Mouse (Mus musculus): ENCODE measurements around the gene Fbxl17. TPM values are rescaled to one million over a fixed set of nuclear protein-coding genes. Genes with fewer than 3 reads are reported as not detected.

Fbxl17 gene
- total and polyA plus RNA-seq, 3 experiments, result 8.2 to 9.9 (median 8.8) TPM

DNA sequence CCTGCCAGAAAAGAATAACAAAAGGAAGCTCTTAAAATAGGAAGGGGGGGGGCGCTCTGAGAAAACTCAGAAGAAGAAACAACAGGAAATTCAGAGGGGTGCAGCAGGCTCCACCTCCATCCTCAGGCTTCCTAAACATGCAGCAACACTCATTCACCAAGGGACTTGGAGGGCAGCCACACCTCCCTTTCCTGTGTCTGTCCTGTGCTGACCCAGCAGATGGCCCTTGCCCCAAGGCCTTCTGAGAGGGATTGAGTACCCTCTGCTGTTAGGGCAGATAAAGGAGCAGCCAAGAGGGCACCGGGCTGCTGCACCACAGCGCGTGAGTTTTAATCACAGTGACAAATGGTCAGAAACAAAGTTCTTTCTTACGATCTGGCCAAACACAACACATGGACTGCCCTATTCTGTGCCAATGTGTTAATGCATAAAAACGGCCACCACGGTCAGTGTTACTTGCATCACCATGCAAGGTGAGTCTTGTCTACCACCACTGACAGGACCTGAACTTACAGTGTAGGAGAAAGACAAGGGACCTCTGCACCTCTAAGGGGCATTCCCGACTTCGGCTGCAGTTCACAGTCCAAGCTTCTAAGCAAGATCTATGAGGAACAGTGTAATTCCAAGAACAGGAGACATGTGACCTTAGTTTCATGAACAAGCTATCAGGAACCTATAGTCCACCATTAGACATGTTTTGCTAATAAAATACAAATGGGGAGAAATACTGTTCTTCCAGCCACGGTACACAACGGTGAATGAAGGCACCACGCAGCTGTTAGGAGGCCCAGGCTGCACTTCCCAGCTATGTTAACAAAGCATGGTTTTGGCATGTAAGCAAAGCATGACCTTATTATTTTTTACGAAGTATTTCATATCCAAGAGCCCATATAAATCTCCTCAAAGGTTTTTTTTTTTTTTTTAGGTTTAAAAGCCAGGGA lies 96.8 kb downstream of the Fbxl17 start:
- peaks cover 22% of the 10 kb centered on the region for H3K36me3 ChIP-seq (replicated peaks)
- DNase-seq (ENCODE audit: low spot score) (no peak), ATAC-seq (ENCODE audit: extremely low read depth, insufficient number of reproducible peaks, low FRiP score, poor library complexity, severe bottlenecking) (no peak)
- 0 out of 2 replicates have a peak, but pooled peaks cover 5% of the 10 kb centered on the region for H3K9me3 ChIP-seq (replicated peaks)
- no peaks in the 10 kb centered on the region for H3K27me3 ChIP-seq (ENCODE audit: insufficient read depth, low read length)
- no peak overlapping the region for H3K4me3 ChIP-seq (ENCODE audit: low read depth, low read length)
- H3K4me1 ChIP-seq (ENCODE audit: insufficient read depth, low read depth, low read length), result no peaks in the 10 kb centered on the region
- TF ChIP-seq POLR2AphosphoS5 (IDR thresholded peaks at IDR 0.05; ENCODE audit: insufficient replicate concordance, low read depth, low read length), result no peak
- no peak for TF ChIP-seq GATA2 (IDR thresholded peaks at IDR 0.05; ENCODE audit: borderline replicate concordance, low read depth, low read length)
- TF ChIP-seq TAL1 (conservative IDR thresholded peaks at IDR 0.05; ENCODE audit: low read depth, low read length), result no peak
- no peak for TF ChIP-seq CTCF (IDR thresholded peaks at IDR 0.05; ENCODE audit: low read depth, low read length)
- no peak for TF ChIP-seq GATA1 (IDR thresholded peaks at IDR 0.05; ENCODE audit: borderline replicate concordance, low read length)

DNA sequence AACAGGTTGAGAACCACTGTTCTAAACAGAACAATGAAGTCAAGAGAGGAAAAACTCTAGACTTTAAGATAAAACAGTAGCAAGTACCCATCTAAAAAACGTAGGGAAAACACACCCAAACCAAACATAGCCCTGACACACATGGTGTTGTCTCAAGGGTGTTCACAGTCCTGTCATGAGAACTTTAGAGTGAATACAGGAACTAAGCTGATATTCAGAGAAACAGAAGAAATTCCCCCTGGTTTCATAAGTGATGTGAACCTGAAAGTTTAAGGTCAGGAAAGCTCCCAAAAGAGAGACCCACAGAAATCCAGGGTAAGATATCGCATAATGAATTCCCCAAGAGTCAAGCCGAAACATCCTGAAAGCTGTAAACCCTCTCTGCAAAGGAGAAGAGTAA lies 97.6 kb downstream of the Fbxl17 start:
- Histone ChIP-seq H3K27me3 (ENCODE audit: insufficient read depth, low read length) (no peaks in the 10 kb centered on the region), H3K4me3 (ENCODE audit: low read depth, low read length) (no peak overlapping the region), H3K36me3 (replicated peaks) (peaks cover 22% of the 10 kb centered on the region), H3K9me3 (replicated peaks) (0 out of 2 replicates have a peak, but pooled peaks cover 5% of the 10 kb centered on the region), H3K4me1 (ENCODE audit: insufficient read depth, low read depth, low read length) (no peaks in the 10 kb centered on the region)
- ATAC-seq (ENCODE audit: extremely low read depth, insufficient number of reproducible peaks, low FRiP score, poor library complexity, severe bottlenecking) (no peak), DNase-seq (ENCODE audit: low spot score) (no peak)
- no peak for TF ChIP-seq GATA1 (IDR thresholded peaks at IDR 0.05; ENCODE audit: borderline replicate concordance, low read length)
- TF ChIP-seq POLR2AphosphoS5 (IDR thresholded peaks at IDR 0.05; ENCODE audit: insufficient replicate concordance, low read depth, low read length), result no peak
- no peak for TF ChIP-seq CTCF (IDR thresholded peaks at IDR 0.05; ENCODE audit: low read depth, low read length)
- no peak for TF ChIP-seq TAL1 (conservative IDR thresholded peaks at IDR 0.05; ENCODE audit: low read depth, low read length)
- no peak for TF ChIP-seq GATA2 (IDR thresholded peaks at IDR 0.05; ENCODE audit: borderline replicate concordance, low read depth, low read length)

DNA sequence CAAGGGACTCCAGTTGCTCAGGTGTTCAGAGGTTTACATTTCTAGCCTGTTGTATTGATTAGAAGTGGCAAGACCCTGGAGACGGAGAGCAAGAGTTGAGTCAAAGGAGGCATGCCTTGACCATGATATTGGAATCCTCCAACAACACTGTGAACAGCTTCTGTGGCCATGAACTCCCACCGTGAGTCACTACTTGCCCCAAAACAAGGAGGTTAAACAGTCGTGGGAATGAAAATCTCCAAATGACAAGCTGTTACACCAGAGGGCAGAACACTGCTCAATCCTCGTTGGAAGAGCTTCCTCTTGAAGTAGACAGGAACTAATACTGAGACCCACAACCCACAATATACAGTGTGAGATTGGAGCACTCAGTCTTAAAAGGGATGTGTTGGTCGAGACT lies 99.2 kb downstream of the Fbxl17 start:
- no peak overlapping the region for H3K4me3 ChIP-seq (ENCODE audit: low read depth, low read length)
- H3K4me1 ChIP-seq (ENCODE audit: insufficient read depth, low read depth, low read length), result no peaks in the 10 kb centered on the region
- 0 out of 2 replicates have a peak, but pooled peaks cover 5% of the 10 kb centered on the region for H3K9me3 ChIP-seq (replicated peaks)
- H3K27me3 ChIP-seq (ENCODE audit: insufficient read depth, low read length), result no peaks in the 10 kb centered on the region
- DNase-seq (ENCODE audit: low spot score) (no peak), ATAC-seq (ENCODE audit: extremely low read depth, insufficient number of reproducible peaks, low FRiP score, poor library complexity, severe bottlenecking) (no peak)
- peaks cover 20% of the 10 kb centered on the region for H3K36me3 ChIP-seq (replicated peaks)
- TF ChIP-seq CTCF (IDR thresholded peaks at IDR 0.05; ENCODE audit: low read depth, low read length) (no peak), GATA1 (IDR thresholded peaks at IDR 0.05; ENCODE audit: borderline replicate concordance, low read length) (no peak), TAL1 (conservative IDR thresholded peaks at IDR 0.05; ENCODE audit: low read depth, low read length) (no peak), GATA2 (IDR thresholded peaks at IDR 0.05; ENCODE audit: borderline replicate concordance, low read depth, low read length) (no peak), POLR2AphosphoS5 (IDR thresholded peaks at IDR 0.05; ENCODE audit: insufficient replicate concordance, low read depth, low read length) (no peak)

DNA sequence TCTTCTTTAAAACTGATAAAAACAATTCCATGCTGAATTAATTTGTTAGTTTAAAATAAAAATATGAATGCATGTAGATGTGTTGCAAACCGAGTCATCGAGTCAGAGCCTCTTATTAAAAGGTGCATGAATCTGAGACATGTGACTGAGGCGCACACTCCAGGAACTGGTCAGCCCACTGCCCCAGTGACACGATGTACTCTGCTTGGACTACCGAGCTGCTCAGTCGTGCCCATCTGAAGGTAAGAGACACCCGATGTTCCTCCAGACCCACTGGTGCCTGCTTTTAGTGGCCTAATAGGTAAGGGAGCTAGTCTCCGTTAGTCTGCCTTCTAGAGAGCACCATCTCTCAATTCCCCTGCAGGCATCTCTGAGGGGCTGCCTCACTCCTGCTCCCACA lies 100.0 kb downstream of the Fbxl17 start:
- Histone ChIP-seq H3K27me3 (ENCODE audit: insufficient read depth, low read length) (no peaks in the 10 kb centered on the region), H3K36me3 (replicated peaks) (peaks cover 20% of the 10 kb centered on the region), H3K9me3 (replicated peaks) (0 out of 2 replicates have a peak, but pooled peaks cover 5% of the 10 kb centered on the region), H3K4me1 (ENCODE audit: insufficient read depth, low read depth, low read length) (no peaks in the 10 kb centered on the region), H3K4me3 (ENCODE audit: low read depth, low read length) (no peak overlapping the region)
- DNase-seq (ENCODE audit: low spot score) (no peak), ATAC-seq (ENCODE audit: extremely low read depth, insufficient number of reproducible peaks, low FRiP score, poor library complexity, severe bottlenecking) (no peak)
- no peak for TF ChIP-seq POLR2AphosphoS5 (IDR thresholded peaks at IDR 0.05; ENCODE audit: insufficient replicate concordance, low read depth, low read length)
- TF ChIP-seq CTCF (IDR thresholded peaks at IDR 0.05; ENCODE audit: low read depth, low read length), result no peak
- TF ChIP-seq TAL1 (conservative IDR thresholded peaks at IDR 0.05; ENCODE audit: low read depth, low read length), result no peak
- TF ChIP-seq GATA1 (IDR thresholded peaks at IDR 0.05; ENCODE audit: borderline replicate concordance, low read length), result no peak
- TF ChIP-seq GATA2 (IDR thresholded peaks at IDR 0.05; ENCODE audit: borderline replicate concordance, low read depth, low read length), result no peak

DNA sequence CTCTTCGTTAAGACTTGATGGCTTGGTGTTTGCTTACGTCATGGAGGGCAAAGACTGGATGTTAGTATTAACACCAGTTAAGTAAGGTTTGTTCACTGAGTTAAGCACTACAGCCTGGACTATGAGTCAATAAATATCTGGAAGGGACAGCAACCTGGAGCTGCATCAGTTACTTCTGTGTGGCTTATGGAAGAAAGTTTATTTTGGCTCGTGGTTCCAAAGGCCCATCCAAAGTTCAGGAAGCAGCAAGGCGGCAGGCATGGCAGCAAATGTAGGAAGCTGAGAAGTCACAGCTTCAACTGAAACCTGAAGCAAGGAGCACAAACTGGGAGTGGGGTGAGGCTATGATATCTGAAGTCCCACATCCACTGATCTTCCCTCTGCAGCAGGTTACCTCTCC lies 108.3 kb downstream of the Fbxl17 start:
- Histone ChIP-seq H3K36me3 (replicated peaks) (peaks cover 11% of the 10 kb centered on the region), H3K4me1 (ENCODE audit: insufficient read depth, low read depth, low read length) (no peaks in the 10 kb centered on the region), H3K27me3 (ENCODE audit: insufficient read depth, low read length) (no peaks in the 10 kb centered on the region), H3K9me3 (replicated peaks) (no peaks in the 10 kb centered on the region), H3K4me3 (ENCODE audit: low read depth, low read length) (no peak overlapping the region)
- ATAC-seq (ENCODE audit: extremely low read depth, insufficient number of reproducible peaks, low FRiP score, poor library complexity, severe bottlenecking) (no peak), DNase-seq (ENCODE audit: low spot score) (no peak)
- TF ChIP-seq GATA2 (IDR thresholded peaks at IDR 0.05; ENCODE audit: borderline replicate concordance, low read depth, low read length) (no peak), TAL1 (conservative IDR thresholded peaks at IDR 0.05; ENCODE audit: low read depth, low read length) (no peak), GATA1 (IDR thresholded peaks at IDR 0.05; ENCODE audit: borderline replicate concordance, low read length) (no peak), CTCF (IDR thresholded peaks at IDR 0.05; ENCODE audit: low read depth, low read length) (no peak), POLR2AphosphoS5 (IDR thresholded peaks at IDR 0.05; ENCODE audit: insufficient replicate concordance, low read depth, low read length) (no peak)

DNA sequence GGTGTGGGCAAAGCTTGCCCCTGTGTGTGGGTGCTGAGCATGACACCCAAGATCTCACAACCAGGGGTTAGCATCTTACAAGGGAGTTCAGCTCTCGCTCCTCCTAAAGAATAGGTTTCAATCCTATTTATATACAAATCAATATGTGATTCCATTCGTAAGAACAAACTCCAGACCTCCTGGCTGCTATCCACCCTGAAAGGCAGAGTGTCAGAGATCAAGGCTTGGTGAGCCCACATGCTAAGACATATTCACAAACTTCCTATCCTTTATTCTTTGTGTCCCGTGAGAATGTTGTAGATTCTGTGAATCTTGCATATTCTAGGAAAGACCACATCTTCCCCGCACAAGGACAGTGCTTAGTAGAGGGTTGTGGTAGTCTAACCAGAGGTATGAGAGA lies 108.9 kb downstream of the Fbxl17 start:
- no peak for TF ChIP-seq GATA2 (IDR thresholded peaks at IDR 0.05; ENCODE audit: borderline replicate concordance, low read depth, low read length)
- no peak for TF ChIP-seq GATA1 (IDR thresholded peaks at IDR 0.05; ENCODE audit: borderline replicate concordance, low read length)
- TF ChIP-seq CTCF (IDR thresholded peaks at IDR 0.05; ENCODE audit: low read depth, low read length), result no peak
- no peak for TF ChIP-seq POLR2AphosphoS5 (IDR thresholded peaks at IDR 0.05; ENCODE audit: insufficient replicate concordance, low read depth, low read length)
- no peak for TF ChIP-seq TAL1 (conservative IDR thresholded peaks at IDR 0.05; ENCODE audit: low read depth, low read length)
- no peaks in the 10 kb centered on the region for H3K27me3 ChIP-seq (ENCODE audit: insufficient read depth, low read length)
- ATAC-seq (ENCODE audit: extremely low read depth, insufficient number of reproducible peaks, low FRiP score, poor library complexity, severe bottlenecking) (no peak), DNase-seq (ENCODE audit: low spot score) (no peak)
- H3K9me3 ChIP-seq (replicated peaks), result no peaks in the 10 kb centered on the region
- H3K36me3 ChIP-seq (replicated peaks), result peaks cover 13% of the 10 kb centered on the region
- no peaks in the 10 kb centered on the region for H3K4me1 ChIP-seq (ENCODE audit: insufficient read depth, low read depth, low read length)
- no peak overlapping the region for H3K4me3 ChIP-seq (ENCODE audit: low read depth, low read length)
